Mouse (Mus musculus): Measurements from ENCODE around the gene Adamts9. TPM values are rescaled to one million over a fixed set of nuclear protein-coding genes. Genes with fewer than 3 reads are reported as not detected.

The Adamts9 gene
- polyA plus RNA-seq, 1 experiment, result 12.4 TPM

- H3K4me3 ChIP-seq (ENCODE audit: insufficient read depth, low read length), result no peak overlapping the region
- TF ChIP-seq CTCF (IDR thresholded peaks at IDR 0.05; ENCODE audit: borderline replicate concordance, insufficient read depth, low read length) (no peak), POLR2A (IDR thresholded peaks at IDR 0.05; ENCODE audit: low read depth, low read length) (no peak)
- peaks cover 4% of the 10 kb centered on the region for H3K4me1 ChIP-seq (ENCODE audit: control insufficient read depth, insufficient read depth, low read length)
- H3K27ac ChIP-seq (ENCODE audit: insufficient read depth, low read length), result no peak overlapping the region
Measured at GRCm38 (mm10) chr6:92871813-92872212, 71.5 kb downstream of the Adamts9 start.

- H3K4me3 ChIP-seq (ENCODE audit: insufficient read depth, low read length), result no peak overlapping the region
- no peak overlapping the region for H3K27ac ChIP-seq (ENCODE audit: insufficient read depth, low read length)
- H3K4me1 ChIP-seq (ENCODE audit: control insufficient read depth, insufficient read depth, low read length), result peaks cover 4% of the 10 kb centered on the region
- TF ChIP-seq CTCF (IDR thresholded peaks at IDR 0.05; ENCODE audit: borderline replicate concordance, insufficient read depth, low read length) (no peak), POLR2A (IDR thresholded peaks at IDR 0.05; ENCODE audit: low read depth, low read length) (no peak)
Measured at GRCm38 (mm10) chr6:92869582-92870219, 73.6 kb downstream of the Adamts9 start.

GRCm38 (mm10) chr6:92869089-92869581, 74.2 kb downstream of the Adamts9 start, which contains the start of gene Gm15737:
Gene Gm15737, plus strand, starts transcription at chr6:92869357.
- Histone ChIP-seq H3K27ac (ENCODE audit: insufficient read depth, low read length) (0 out of 2 replicates have a peak within 1 kb of the TSS, but pooled peaks have one; percentile 26), H3K4me3 (ENCODE audit: insufficient read depth, low read length) (no peak within 1 kb of the TSS), H3K4me1 (ENCODE audit: control insufficient read depth, insufficient read depth, low read length) (peaks cover 4% of the 10 kb centered on the region)
- TF ChIP-seq CTCF (IDR thresholded peaks at IDR 0.05; ENCODE audit: borderline replicate concordance, insufficient read depth, low read length) (no peak), POLR2A (IDR thresholded peaks at IDR 0.05; ENCODE audit: low read depth, low read length) (no peak)

GRCm38 (mm10) chr6:92862599-92862998, 80.7 kb downstream of the Adamts9 start:
- no peak overlapping the region for H3K4me3 ChIP-seq (ENCODE audit: insufficient read depth, low read length)
- H3K27ac ChIP-seq (ENCODE audit: insufficient read depth, low read length), result no peak overlapping the region
- no peaks in the 10 kb centered on the region for H3K4me1 ChIP-seq (ENCODE audit: control insufficient read depth, insufficient read depth, low read length)
- no peak for TF ChIP-seq POLR2A (IDR thresholded peaks at IDR 0.05; ENCODE audit: low read depth, low read length)
- no peak for TF ChIP-seq CTCF (IDR thresholded peaks at IDR 0.05; ENCODE audit: borderline replicate concordance, insufficient read depth, low read length)

- Histone ChIP-seq H3K4me3 (ENCODE audit: insufficient read depth, low read length) (no peak overlapping the region), H3K4me1 (ENCODE audit: control insufficient read depth, insufficient read depth, low read length) (no peaks in the 10 kb centered on the region), H3K27ac (ENCODE audit: insufficient read depth, low read length) (no peak overlapping the region)
- TF ChIP-seq POLR2A (IDR thresholded peaks at IDR 0.05; ENCODE audit: low read depth, low read length) (no peak), CTCF (IDR thresholded peaks at IDR 0.05; ENCODE audit: borderline replicate concordance, insufficient read depth, low read length) (no peak)
Measured at GRCm38 (mm10) chr6:92860285-92860912, 82.9 kb downstream of the Adamts9 start.

GRCm38 (mm10) chr6:92858721-92859510, 84.4 kb downstream of the Adamts9 start:
- no peak overlapping the region for H3K27ac ChIP-seq (ENCODE audit: insufficient read depth, low read length)
- no peaks in the 10 kb centered on the region for H3K4me1 ChIP-seq (ENCODE audit: control insufficient read depth, insufficient read depth, low read length)
- TF ChIP-seq POLR2A (IDR thresholded peaks at IDR 0.05; ENCODE audit: low read depth, low read length) (no peak), CTCF (IDR thresholded peaks at IDR 0.05; ENCODE audit: borderline replicate concordance, insufficient read depth, low read length) (no peak)
- H3K4me3 ChIP-seq (ENCODE audit: insufficient read depth, low read length), result no peak overlapping the region

- no peaks in the 10 kb centered on the region for H3K4me1 ChIP-seq (ENCODE audit: control insufficient read depth, insufficient read depth, low read length)
- no peak for TF ChIP-seq POLR2A (IDR thresholded peaks at IDR 0.05; ENCODE audit: low read depth, low read length)
- no peak for TF ChIP-seq CTCF (IDR thresholded peaks at IDR 0.05; ENCODE audit: borderline replicate concordance, insufficient read depth, low read length)
- no peak overlapping the region for H3K27ac ChIP-seq (ENCODE audit: insufficient read depth, low read length)
- H3K4me3 ChIP-seq (ENCODE audit: insufficient read depth, low read length), result no peak overlapping the region
Measured at GRCm38 (mm10) chr6:92857761-92858160, 85.5 kb downstream of the Adamts9 start.

GRCm38 (mm10) chr6:92854873-92855272, 88.4 kb downstream of the Adamts9 start:
- Histone ChIP-seq H3K4me3 (ENCODE audit: insufficient read depth, low read length) (no peak overlapping the region), H3K4me1 (ENCODE audit: control insufficient read depth, insufficient read depth, low read length) (no peaks in the 10 kb centered on the region), H3K27ac (ENCODE audit: insufficient read depth, low read length) (no peak overlapping the region)
- TF ChIP-seq CTCF (IDR thresholded peaks at IDR 0.05; ENCODE audit: borderline replicate concordance, insufficient read depth, low read length), result no peak
- TF ChIP-seq POLR2A (IDR thresholded peaks at IDR 0.05; ENCODE audit: low read depth, low read length), result no peak

- H3K4me3 ChIP-seq (ENCODE audit: insufficient read depth, low read length), result no peak overlapping the region
- no peak for TF ChIP-seq POLR2A (IDR thresholded peaks at IDR 0.05; ENCODE audit: low read depth, low read length)
- TF ChIP-seq CTCF (IDR thresholded peaks at IDR 0.05; ENCODE audit: borderline replicate concordance, insufficient read depth, low read length), result no peak
- H3K4me1 ChIP-seq (ENCODE audit: control insufficient read depth, insufficient read depth, low read length), result no peaks in the 10 kb centered on the region
- H3K27ac ChIP-seq (ENCODE audit: insufficient read depth, low read length), result no peak overlapping the region
Measured at GRCm38 (mm10) chr6:92850250-92850649, 93.0 kb downstream of the Adamts9 start.
